Mouse (Mus musculus) NIH3T3 (cell line): ENCODE measurements around the gene Rrp7a.
A peak's percentile ranks its signal among the peaks of the same experiment; 100 is the strongest.

Source experiments
- DNase-seq: peaks from one replicate; pipeline ENCODE4 v3.0.0-alpha.2; 2012; ENCODE audit warnings: low read depth

Gene Rrp7a

DNA sequence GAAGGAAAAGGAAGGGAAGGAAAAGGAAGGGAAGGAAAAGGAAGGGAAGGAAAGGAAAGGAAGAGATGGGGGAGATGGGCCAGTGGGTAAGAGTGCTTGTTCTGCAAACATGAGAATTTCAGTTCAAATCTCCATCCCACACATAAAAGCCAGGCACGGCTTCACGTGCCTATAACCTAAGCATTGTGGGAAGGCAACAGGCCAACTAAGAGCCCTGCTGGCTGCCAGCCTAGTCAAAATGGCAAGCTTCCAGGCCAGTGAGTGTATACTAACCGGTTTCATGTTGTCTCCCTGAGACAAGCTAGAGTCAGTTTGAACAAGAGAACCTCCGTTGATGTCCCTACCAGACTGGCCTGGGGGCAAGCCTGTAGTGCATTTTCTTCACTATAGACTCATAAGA, 57.1 kb downstream of the Rrp7a start:
- peak; percentile 95 for DNase-seq
